Mouse (Mus musculus) hindbrain, embryonic 16.5 days (tissue): Measurements from ENCODE around the gene Ovol3. TPM values are rescaled to one million over a fixed set of nuclear protein-coding genes. Genes with fewer than 3 reads are reported as not detected.

ENCODE experiments used
- ATAC-seq: fragments of 200-750 bp; cut with Nextera tagmentation; 2 replicates; pipeline ENCODE4 v1.8.0; 2017; ENCODE audit warnings: moderate TSS enrichment, moderate library complexity
- H3K27ac ChIP-seq: fragments of 300-500 bp; sonication (generic); 2 replicates; pipeline ENCODE4 v1.5.1; 2014; ENCODE audit warnings: low read depth, mild to moderate bottlenecking, control low read depth, low read length, moderate library complexity
- H3K27me3 ChIP-seq: fragments of 300-500 bp; sonication (generic); replicated peaks from 2 replicates; pipeline ENCODE4 v1.6.1; 2014; ENCODE audit warnings: low read length; ENCODE audit not compliant: control insufficient read depth, insufficient read depth
- H3K36me3 ChIP-seq: fragments of 300-500 bp; sonication (generic); 2 replicates; pipeline ENCODE4 v1.6.1; 2014; ENCODE audit warnings: mild to moderate bottlenecking, low read length, moderate library complexity, mixed read lengths; ENCODE audit not compliant: control insufficient read depth, insufficient read depth
- H3K4me1 ChIP-seq: fragments of 300-500 bp; sonication (generic); 2 replicates; pipeline ENCODE4 v1.6.1; 2014; ENCODE audit warnings: low read depth, low read length; ENCODE audit not compliant: control insufficient read depth, insufficient read depth
- H3K4me2 ChIP-seq: fragments of 300-500 bp; sonication (generic); 2 replicates; pipeline ENCODE4 v1.6.1; 2014; ENCODE audit warnings: mild to moderate bottlenecking, low read length, control low read depth, moderate library complexity
- H3K4me3 ChIP-seq: fragments of 300-500 bp; sonication (generic); 2 replicates; pipeline ENCODE4 v1.5.1; 2014; ENCODE audit warnings: mild to moderate bottlenecking, low read length, control low read depth, moderate library complexity
- H3K9ac ChIP-seq: fragments of 300-500 bp; sonication (generic); 2 replicates; pipeline ENCODE4 v1.6.1; 2014; ENCODE audit warnings: low read depth, mild to moderate bottlenecking, control low read depth, low read length, moderate library complexity
- H3K9me3 ChIP-seq: fragments of 300-500 bp; sonication (generic); 2 replicates; pipeline ENCODE4 v1.6.1; 2014; ENCODE audit warnings: mild to moderate bottlenecking, low read length, moderate library complexity; ENCODE audit not compliant: control insufficient read depth
- WGBS: fragments of 180-500 bp; shearing (Covaris S2); extraction: QIAGEN DNeasy Blood & Tissue Kit; methylation state at CpG from one replicate; pipeline ENCODE4 v1.1.7; 2014; 5-methylcytosine and 5-hydroxymethylcytosine counted together
- polyA plus RNA-seq: library from polyadenylated mRNA; unstranded; fragments of >200 nt; fragmentation: Nextera tagmentation; extraction: Ambion mirVana; gene quantifications from 2 replicates; pipeline ENCODE4 v1.2.1, GENCODE M21; 2015

Ovol3 gene
- polyA plus RNA-seq, 1 experiment from 2014 or later: not detected

- H3K36me3 ChIP-seq: peaks cover 23% of the 10 kb centered on the region
- H3K27ac ChIP-seq: peak overlapping the region; percentile 98
- no peaks in the 10 kb centered on the region for H3K27me3 ChIP-seq
- H3K4me2 ChIP-seq: peak overlapping the region; percentile 78
- ATAC-seq: peak; percentile 10; the same call in 1 of the 2 replicates
- H3K9me3 ChIP-seq: no peaks in the 10 kb centered on the region
- peaks cover 18% of the 10 kb centered on the region for H3K4me1 ChIP-seq
- H3K4me3 ChIP-seq: peak overlapping the region; percentile 74
- peak overlapping the region; percentile 73 for H3K9ac ChIP-seq
- 4% methylated on average over 24 of the region's 24 CpGs for WGBS
Observed at GRCm38 (mm10) chr7:30232631-30233148, 2.8 kb downstream of the Ovol3 start.

DNA sequence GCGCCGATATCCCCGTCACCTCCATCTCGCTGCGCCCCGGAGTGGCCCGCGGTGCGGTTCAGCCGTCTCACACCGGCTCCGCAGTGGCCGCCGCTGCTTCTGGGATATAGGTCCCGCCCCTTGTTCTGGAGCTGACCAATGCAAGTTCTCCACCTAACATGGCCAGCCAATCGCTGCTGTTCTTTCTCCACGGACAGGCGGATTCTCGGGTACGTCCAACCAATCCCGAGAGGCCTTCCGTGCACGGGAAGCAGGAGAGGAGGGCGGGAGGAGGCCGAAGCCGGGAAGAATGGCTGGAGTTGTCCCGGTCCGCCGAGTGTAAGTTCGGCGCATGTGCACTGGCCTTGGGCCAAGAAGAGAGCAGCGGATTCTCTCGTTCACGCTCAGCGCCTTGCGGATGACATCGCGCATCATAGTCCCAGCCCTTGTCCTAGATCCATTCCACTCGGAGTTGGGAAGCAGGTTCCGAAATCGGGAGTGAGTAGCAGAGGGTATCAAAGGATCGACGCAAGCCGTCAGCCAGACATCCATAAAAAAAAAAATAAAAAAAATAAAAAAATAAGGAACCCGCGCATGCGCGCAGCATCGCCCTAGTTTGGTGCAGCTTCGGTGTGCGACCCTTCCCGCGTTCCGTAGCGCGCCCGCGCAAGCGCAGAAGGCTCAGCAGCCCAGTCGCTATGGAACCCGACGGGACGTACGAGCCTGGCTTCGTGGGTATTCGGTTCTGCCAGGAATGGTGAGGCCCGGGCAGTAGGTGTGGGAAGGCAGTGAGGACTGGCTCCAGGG, 3.7 kb downstream of the Ovol3 start, which contains the start of the genes Polr2i and Tbcb:
Polr2i (plus strand) TSS at position 280 of the 786 bp plus-strand sequence.
Tbcb (minus strand) TSS at position 604 of the 786 bp plus-strand sequence.
- no peaks in the 10 kb centered on the region for H3K27me3 ChIP-seq
- peak; percentile 96 for ATAC-seq

DNA sequence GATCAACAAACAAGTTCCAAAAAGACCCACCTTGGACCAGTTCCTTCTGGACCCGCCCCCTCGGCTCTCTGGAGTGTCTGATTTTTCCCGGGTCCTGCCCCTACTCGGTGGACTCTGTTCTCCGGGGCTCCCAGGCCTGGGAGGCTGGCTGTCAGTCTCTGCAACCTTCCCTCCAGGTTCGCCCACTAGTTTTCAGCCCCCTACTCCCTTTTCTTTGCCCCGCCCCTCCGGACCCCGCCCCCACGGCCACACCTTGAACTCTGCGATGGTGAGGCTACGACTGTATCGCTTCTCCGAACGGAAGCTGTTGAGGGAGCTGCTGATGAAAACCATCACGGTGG, 4.2 kb downstream of the Ovol3 start:
- peak overlapping the region; percentile 98 for H3K27ac ChIP-seq
- peak; percentile 50; the same call in 1 of the 2 replicates for ATAC-seq
- no peaks in the 10 kb centered on the region for H3K9me3 ChIP-seq
- peak overlapping the region; percentile 73 for H3K9ac ChIP-seq
- peaks cover 30% of the 10 kb centered on the region for H3K36me3 ChIP-seq
- H3K4me2 ChIP-seq: peak overlapping the region; percentile 70
- WGBS: under 1% methylated on average over 15 of the region's 16 CpGs
- H3K27me3 ChIP-seq: no peaks in the 10 kb centered on the region
- peaks cover 18% of the 10 kb centered on the region for H3K4me1 ChIP-seq
- H3K4me3 ChIP-seq: peak overlapping the region; percentile 74

More for the DNA sequence above, 3.7 kb downstream of the Ovol3 start, which contains the start of the genes Polr2i and Tbcb:
- Histone ChIP-seq H3K4me3 (peak within 1 kb of the TSS; percentile 74), H3K27ac (peak within 1 kb of the TSS; percentile 98), H3K36me3 (peaks cover 27% of the 10 kb centered on the region), H3K4me1 (peaks cover 18% of the 10 kb centered on the region), H3K9ac (peak within 1 kb of the TSS; percentile 73), H3K4me2 (peak within 1 kb of the TSS; percentile 78), H3K9me3 (no peaks in the 10 kb centered on the region)
- under 1% methylated on average over 67 of the region's 67 CpGs for WGBS

DNA sequence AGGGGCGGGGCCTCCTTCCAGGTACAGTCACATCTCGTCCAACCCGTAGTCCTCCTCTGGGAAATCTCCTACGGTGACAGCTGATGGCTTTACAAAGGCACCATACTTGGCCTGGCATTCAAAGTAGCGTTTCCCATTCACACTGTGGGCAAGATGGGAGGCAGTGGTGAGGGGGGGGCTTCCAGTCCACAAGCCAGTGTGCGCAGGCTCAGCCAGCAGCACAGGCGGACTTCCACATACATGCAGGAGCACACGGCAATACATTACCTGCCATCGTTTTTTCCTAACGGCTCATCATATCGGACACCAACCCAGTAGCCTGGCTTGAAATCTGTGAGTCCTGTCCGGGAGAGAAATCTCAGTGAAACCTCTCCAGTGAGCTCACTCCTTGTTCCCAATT, 11.3 kb downstream of the Ovol3 start:
- WGBS: 90% methylated on average over 12 of the region's 12 CpGs
- Histone ChIP-seq H3K9ac (no peak overlapping the region), H3K27ac (no peak overlapping the region), H3K36me3 (peaks cover 38% of the 10 kb centered on the region), H3K4me3 (no peak overlapping the region), H3K4me1 (peaks cover 8% of the 10 kb centered on the region), H3K4me2 (no peak overlapping the region), H3K27me3 (no peaks in the 10 kb centered on the region), H3K9me3 (no peaks in the 10 kb centered on the region)
- no peak for ATAC-seq

GRCm38 (mm10) chr7:30222205-30222604, 13.3 kb downstream of the Ovol3 start:
- H3K4me1 ChIP-seq: peaks cover 11% of the 10 kb centered on the region
- WGBS: 91% methylated on average over 5 of the region's 5 CpGs

DNA sequence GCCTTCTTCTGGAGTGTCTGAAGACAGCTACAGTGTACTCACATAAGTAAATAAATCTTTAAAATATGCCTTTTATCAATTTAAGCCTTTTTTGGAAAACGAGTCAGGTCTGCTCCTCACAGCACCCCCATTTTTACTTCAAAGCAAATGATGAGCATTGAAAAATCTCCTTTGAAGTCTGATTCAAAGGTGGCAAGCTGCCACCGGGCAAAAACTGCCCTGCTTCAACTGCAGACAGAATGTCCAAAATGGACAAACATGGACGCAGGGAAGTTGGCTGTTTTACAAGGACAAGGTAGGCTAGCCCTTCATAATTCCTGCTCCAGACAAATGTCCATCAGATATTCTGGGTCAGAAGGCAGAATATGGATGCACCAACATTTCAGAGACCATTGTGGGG, 14.1 kb downstream of the Ovol3 start:
- Histone ChIP-seq H3K4me3 (no peak overlapping the region), H3K9me3 (no peaks in the 10 kb centered on the region), H3K4me2 (no peak overlapping the region), H3K27ac (no peak overlapping the region), H3K9ac (no peak overlapping the region), H3K4me1 (peaks cover 16% of the 10 kb centered on the region), H3K36me3 (peaks cover 25% of the 10 kb centered on the region), H3K27me3 (no peaks in the 10 kb centered on the region)
- WGBS: 79% methylated on average over 3 of the region's 3 CpGs
- no peak for ATAC-seq

More at GRCm38 (mm10) chr7:30222205-30222604, 13.3 kb downstream of the Ovol3 start:
- no peaks in the 10 kb centered on the region for H3K9me3 ChIP-seq
- H3K27me3 ChIP-seq: no peaks in the 10 kb centered on the region
- H3K9ac ChIP-seq: no peak overlapping the region
- no peak overlapping the region for H3K27ac ChIP-seq
- no peak for ATAC-seq
- H3K4me3 ChIP-seq: no peak overlapping the region
- H3K4me2 ChIP-seq: no peak overlapping the region
- H3K36me3 ChIP-seq: peaks cover 28% of the 10 kb centered on the region

GRCm38 (mm10) chr7:30220008-30220356, 15.5 kb downstream of the Ovol3 start:
- no peak overlapping the region for H3K27ac ChIP-seq
- H3K4me3 ChIP-seq: peak overlapping the region; percentile 45
- H3K4me2 ChIP-seq: peak overlapping the region; percentile 93
- H3K27me3 ChIP-seq: no peaks in the 10 kb centered on the region
- peak overlapping the region; percentile 69 for H3K9ac ChIP-seq
- WGBS: 21% methylated on average over 11 of the region's 11 CpGs
- H3K36me3 ChIP-seq: peaks cover 14% of the 10 kb centered on the region
- H3K4me1 ChIP-seq: peaks cover 16% of the 10 kb centered on the region
- ATAC-seq: no peak
- H3K9me3 ChIP-seq: no peaks in the 10 kb centered on the region

GRCm38 (mm10) chr7:30219293-30220007, 16.1 kb downstream of the Ovol3 start:
- H3K9ac ChIP-seq: peak overlapping the region; percentile 69
- H3K9me3 ChIP-seq: no peaks in the 10 kb centered on the region
- peaks cover 12% of the 10 kb centered on the region for H3K36me3 ChIP-seq
- no peaks in the 10 kb centered on the region for H3K27me3 ChIP-seq
- H3K4me3 ChIP-seq: peak overlapping the region; percentile 45
- peaks cover 16% of the 10 kb centered on the region for H3K4me1 ChIP-seq
- peak overlapping the region; percentile 93 for H3K4me2 ChIP-seq
- peak overlapping the region; percentile 74 for H3K27ac ChIP-seq
- peak; percentile 63 for ATAC-seq
- 6% methylated on average over 16 of the region's 16 CpGs for WGBS

DNA sequence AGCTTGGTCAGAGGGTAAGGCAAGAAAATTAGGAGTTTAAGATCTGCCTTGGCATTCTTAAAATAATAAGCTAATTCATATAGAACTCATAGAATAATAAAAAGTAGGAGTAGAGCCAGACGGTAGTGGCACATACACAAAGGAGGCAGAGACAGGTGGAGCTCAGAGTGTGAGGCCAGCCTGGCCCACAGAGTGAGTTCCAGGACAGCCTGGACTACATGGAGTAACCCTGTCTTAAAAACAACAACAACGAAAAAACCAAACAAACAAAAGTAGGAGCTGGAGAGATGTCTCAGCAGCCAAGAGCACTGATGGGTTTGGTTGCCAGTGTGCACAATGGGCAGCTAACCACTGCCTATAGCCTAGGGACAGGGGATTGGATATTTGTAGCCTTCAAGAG, 18.2 kb downstream of the Ovol3 start:
- WGBS: 84% methylated on average over 2 of the region's 2 CpGs
- Histone ChIP-seq H3K9me3 (no peaks in the 10 kb centered on the region), H3K27ac (no peak overlapping the region), H3K9ac (no peak overlapping the region), H3K27me3 (no peaks in the 10 kb centered on the region), H3K4me1 (peaks cover 16% of the 10 kb centered on the region), H3K36me3 (no peaks in the 10 kb centered on the region), H3K4me2 (no peak overlapping the region), H3K4me3 (no peak overlapping the region)
- peak; percentile 28; the same call in 1 of the 2 replicates for ATAC-seq
